Mouse (Mus musculus) bone marrow macrophage, adult 2 months (primary cell): ENCODE measurements around the gene Filip1.

Source experiments
- CTCF ChIP-seq: IDR thresholded peaks from 2 replicates; pipeline ENCODE4 v1.5.1; 2012; ENCODE audit warnings: low read depth, mild to moderate bottlenecking, low read length, moderate library complexity
- POLR2A ChIP-seq: IDR thresholded peaks from 2 replicates; pipeline ENCODE4 v1.6.1; 2012; ENCODE audit warnings: mild to moderate bottlenecking, low read depth, low read length, borderline replicate concordance

DNA sequence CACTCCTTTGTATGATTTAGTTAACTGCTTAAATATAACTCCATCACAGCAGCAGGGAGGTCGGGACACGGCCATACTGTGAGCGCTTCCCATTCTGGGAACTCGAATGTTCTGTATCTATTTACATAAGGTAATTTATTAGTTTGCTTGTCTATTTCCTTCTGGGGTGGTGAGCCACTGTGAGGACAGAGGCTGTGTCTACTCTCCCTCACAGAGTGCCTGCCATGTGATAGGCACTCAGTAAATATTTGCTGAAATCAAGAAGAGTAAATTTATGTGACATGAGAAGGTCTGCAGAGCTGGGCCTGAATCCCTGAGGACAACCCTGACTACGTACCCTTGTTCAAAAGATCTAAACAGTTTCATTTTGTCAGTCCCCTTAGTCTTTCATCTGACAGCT is 143.1 kb downstream of the Filip1 start:
- TF ChIP-seq POLR2A, result no peak
- no peak for TF ChIP-seq CTCF
